Mouse (Mus musculus): ENCODE measurements around the gene Hnrnpdl. TPM values are rescaled to one million over a fixed set of nuclear protein-coding genes. Genes with fewer than 3 reads are reported as not detected.

Hnrnpdl gene
- total RNA-seq, 2 experiments from 2014 or later, result 63.2 to 70.9 TPM

DNA sequence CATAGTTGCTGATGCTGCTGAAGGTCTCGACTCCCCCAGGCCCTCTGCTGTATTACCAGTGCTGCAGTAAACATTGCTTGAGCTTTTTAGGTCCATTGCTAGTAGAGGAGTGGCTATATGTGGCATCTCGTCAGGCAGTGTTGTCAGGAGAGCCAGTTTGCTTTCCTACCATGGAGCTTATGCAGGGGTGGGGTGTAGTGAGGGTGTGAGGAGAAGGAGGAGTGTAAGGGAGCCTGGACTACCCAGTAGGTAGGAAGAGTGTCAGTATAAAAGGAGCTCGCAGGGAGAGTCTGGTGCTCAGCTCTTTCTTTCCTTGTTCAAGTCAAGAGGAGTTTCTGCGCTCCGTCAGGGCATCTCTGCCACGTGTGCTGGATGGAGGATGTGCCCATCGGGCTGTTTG, 13.3 kb upstream of the Hnrnpdl start:
- no peak for DNase-seq
- intact Hi-C loops (cut with DNase I), result no loop called here

- no peak for DNase-seq
- intact Hi-C loops (cut with DNase I), result no loop called here
Observed at GRCm38 (mm10) chr5:100049904-100050303, 10.4 kb upstream of the Hnrnpdl start.

GRCm38 (mm10) chr5:100047871-100048270, 8.4 kb upstream of the Hnrnpdl start:
- DNase-seq, result no peak
- intact Hi-C loops (cut with DNase I), result no loop called here

- no peak for DNase-seq
- intact Hi-C loops (cut with DNase I), result no loop called here
Observed at GRCm38 (mm10) chr5:100047143-100047640, 7.7 kb upstream of the Hnrnpdl start.

GRCm38 (mm10) chr5:100046096-100046495, 6.6 kb upstream of the Hnrnpdl start:
- no peak for DNase-seq
- intact Hi-C loops (cut with DNase I), result no loop called here

DNA sequence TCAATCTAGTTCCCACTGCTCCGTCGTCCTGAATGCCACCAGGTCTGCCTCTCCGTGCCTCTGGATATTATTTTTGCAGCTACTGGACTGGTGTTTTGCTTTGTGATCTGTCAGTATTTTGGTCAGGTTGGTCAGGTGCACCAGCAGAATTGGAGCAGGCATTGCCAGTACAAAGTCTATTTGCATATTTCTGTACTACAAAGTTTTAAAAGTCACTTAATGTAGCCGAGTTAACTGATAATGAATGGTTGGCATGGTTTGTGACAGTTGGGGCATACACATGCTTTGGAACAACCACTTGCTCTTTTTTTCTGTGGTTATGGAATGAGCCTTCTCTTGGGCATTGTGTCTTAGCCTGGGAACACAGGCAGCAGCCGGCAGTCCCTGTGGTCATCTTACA, 5.2 kb upstream of the Hnrnpdl start:
- intact Hi-C loops (cut with DNase I), result no loop called here

DNA sequence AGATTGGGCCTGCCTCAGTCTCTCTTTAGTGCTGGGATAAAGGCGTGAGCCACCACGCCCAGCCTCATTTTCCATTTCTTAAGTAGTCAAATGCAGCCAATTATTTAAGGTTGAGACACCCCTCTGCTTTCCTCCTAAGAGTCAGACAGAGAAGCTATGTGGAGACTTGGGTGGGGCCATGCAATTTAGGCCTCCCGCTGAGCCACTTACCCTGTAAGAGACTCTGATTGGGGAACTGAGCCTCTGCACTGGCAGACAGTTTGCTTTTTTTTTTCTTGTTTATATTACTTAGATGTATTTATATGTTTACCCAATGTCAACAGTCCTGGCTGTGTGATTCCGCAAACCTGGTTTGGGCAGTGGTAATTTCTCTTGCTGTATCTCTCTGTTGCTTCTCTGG, 4.6 kb upstream of the Hnrnpdl start:
- DNase-seq, result no peak
- intact Hi-C loops (cut with DNase I), result no loop called here

More for the DNA sequence above, 5.2 kb upstream of the Hnrnpdl start:
- DNase-seq, result no peak

DNA sequence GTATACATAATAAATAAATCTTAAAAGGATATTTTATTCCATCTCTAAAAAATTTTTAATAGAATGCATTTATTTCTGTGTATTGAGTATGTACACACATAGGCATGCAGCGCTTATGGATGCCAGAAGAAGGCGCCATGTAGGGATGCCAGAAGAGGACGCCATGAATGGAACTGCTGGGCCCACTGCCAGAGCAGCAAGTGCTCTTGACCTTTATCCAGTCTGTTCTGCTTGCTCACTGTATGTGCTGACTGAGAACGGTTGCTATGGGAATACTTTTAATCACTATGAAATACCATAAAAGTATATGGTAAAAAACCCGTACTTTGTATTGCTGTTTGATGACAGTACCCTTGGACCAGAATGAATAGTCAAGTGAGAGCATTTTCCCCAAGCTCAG, 3.9 kb upstream of the Hnrnpdl start:
- no peak for DNase-seq
- intact Hi-C loops (cut with DNase I), result no loop called here

DNA sequence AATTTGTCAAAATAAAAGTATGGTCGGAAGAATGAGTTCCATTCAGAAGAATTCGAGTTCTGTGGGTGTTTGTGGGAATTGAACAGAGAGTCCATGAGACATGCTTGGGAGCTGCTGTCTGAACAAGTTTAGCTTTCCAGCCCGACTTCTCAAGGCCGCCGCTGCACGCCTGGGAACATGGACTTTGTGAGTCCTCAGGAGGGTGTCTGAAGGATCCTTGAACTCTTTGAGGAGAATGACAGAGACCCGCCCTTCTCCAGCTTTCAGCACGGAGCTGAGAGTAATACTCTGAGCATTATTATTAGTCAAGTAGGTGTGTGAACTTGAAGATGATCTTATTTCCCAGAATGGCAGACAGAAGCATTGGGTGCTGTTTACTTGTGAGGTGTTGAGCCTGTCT, 3.0 kb upstream of the Hnrnpdl start:
- DNase-seq, result no peak
- intact Hi-C loops (cut with DNase I), result no loop called here

DNA sequence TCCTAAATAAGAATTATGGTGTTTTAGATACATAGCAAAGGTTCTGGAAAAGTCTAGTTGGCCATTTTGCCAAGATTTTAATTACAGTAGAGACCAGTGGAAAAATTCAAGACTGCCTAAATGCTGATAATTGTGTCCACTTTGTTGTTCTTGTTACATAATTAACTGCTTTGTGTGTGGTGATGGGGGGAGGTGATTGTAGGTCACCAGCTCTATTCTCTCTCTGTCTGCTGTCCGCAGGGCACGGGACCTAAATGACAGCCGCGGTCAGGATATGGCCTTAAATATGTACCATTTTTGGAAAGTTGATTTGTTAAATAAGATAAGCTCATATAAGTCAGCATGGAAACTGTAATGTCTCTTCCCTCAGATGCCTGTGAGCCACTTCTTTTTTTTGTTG, 1.8 kb upstream of the Hnrnpdl start:
- intact Hi-C loops (cut with DNase I), result no loop called here
- no peak for DNase-seq

DNA sequence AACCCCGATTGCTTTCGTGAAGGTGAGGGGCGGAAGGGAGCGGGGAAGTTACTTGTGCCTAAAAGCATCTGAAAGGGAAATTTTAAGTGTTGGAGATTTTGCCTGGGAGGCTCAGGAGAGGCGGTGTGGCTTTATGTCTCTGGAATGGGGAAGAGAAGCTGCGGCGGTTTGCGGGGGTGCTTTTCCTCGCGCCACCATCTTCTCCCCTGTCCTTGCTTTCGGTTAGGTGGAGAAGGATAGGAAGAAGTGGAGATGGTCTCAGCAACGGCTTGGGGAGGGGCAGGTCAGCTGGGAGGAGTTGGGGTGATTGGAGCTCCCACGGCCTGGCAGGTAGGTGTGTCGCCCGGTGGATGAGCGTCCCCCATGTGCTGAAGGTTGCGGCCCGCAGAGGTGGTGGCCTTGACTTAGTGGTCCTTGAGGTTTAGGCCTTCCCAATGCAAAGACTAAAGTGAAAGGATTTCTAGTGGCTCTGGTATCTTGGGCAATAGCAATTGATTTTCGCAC, 869 bp upstream of the Hnrnpdl start:
- DNase-seq, result no peak
- intact Hi-C loops (cut with DNase I), result no loop called here

DNA sequence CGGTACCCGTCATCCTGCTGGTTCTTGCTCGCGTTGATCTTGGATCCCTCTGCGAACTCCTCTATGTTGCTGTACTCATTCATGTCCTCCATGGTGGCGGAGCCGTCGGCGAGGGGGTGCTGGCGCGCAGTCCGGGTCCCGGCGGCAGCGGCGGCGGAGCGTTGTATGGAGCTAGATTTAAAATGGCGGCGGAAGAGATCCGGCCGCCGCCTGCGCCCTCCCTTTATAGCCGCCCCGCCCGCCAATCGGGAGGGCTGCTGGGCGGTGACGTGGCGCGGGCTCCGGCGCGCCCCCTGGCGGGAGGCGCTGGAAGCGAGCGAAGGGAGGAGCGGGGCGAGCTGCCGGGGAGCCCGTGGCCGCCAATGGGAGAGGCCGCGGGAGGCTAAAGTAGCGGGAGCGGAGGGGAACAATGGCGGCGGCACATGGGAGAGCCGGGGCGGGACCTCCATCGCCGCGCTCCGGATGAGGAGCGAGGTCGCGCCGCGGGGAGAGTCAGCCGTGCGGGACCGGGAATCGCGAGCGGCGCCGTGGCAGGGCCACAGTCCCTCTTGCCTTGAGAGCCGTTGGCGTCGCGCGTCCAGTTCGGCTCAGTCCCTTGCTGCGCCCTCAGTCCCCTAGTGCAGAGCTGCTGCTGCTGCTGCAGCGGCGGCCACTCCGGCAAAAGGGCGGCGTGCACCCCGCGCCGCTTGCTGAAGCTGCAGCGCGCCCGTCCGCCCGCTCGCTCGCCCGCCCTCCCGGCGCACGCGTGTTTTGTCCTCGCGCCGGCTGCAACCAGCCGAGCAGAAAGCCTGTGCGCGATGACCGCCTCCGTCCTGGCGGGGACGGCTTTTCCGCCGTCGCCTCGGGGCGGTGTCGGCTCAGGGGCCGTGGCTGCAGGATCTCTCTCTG, 506 bp downstream of the Hnrnpdl start:
- peak; percentile 96 to 98 for DNase-seq
- intact Hi-C loops (cut with DNase I), result loop anchor here (2.0 kb wide), 1 partner anchor 60 kb away; the partner anchor contains the start of genes 4930524J08Rik and Hnrnpd

GRCm38 (mm10) chr5:100037965-100038713, 1.3 kb downstream of the Hnrnpdl start:
- peak; percentile 82 to 91 for DNase-seq
- intact Hi-C loops (cut with DNase I), result loop anchor here (2.0 kb wide), 1 partner anchor 59 kb away; the partner anchor contains the start of genes 4930524J08Rik and Hnrnpd

- no peak for DNase-seq
- intact Hi-C loops (cut with DNase I), result no loop called here
Observed at GRCm38 (mm10) chr5:100036681-100037080, 2.8 kb downstream of the Hnrnpdl start.

DNA sequence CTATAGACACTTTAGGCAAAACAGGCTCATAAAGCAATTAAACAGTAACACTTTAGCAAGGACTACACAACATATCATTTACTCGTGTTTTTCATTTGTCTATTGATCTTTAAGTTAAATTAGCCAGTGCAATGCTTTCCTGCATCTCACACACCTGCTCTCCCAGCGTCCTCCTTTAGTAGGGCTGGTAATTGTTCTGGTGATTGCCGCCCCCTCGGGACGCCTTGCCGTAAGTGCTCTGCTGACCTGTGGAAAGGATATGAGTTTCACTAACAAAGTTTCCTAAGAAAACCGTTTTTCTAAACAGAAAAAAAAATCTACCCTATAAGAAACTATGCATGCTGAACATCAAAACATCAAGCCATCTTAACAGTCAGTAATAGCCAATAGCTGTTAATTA, 3.5 kb downstream of the Hnrnpdl start:
- intact Hi-C loops (cut with DNase I), result no loop called here
- DNase-seq, result no peak

GRCm38 (mm10) chr5:100032646-100033045, 6.8 kb downstream of the Hnrnpdl start:
- DNase-seq, result no peak
- intact Hi-C loops (cut with DNase I), result no loop called here

- no peak for DNase-seq
- intact Hi-C loops (cut with DNase I), result no loop called here
Observed at GRCm38 (mm10) chr5:100032107-100032506, 7.4 kb downstream of the Hnrnpdl start.

DNA sequence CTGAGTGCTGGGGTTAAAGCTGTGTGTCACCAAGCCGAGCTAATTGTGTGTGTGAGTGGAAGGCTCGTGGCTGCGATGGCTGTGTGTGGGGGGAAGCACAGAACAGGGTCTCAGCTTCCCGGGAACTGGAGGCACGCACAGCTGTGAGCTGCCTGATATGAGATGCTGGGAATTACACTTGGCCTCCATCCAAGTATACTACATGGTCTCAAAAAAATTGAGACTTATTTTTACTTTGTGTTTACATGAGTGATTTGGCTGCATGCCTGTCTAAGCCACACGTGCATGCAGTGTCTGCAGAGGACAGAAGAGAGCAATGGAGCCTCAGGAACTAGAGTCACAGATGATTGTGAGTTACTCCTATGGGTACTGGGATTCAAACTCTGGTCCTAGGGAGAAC, 9.4 kb downstream of the Hnrnpdl start:
- intact Hi-C loops (cut with DNase I), result no loop called here
- no peak for DNase-seq

DNA sequence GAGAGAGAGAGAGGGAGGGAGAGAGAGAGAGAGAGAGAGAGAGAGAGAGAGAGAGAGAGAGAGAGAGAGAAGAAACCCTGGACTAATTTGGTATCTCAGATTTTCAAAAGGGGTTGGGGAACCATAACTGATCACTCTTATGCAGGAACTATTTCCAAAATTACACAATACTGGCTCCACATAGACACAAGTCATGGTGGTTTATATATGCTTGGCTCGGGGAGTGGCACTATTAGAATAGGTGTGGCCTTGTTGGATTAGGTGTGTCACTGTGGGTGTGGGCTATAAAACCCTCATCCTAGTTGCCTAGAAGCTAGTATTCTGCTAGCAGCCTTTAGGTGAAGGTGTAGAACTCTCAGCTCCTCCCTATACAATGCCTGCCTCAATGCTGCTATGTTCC, 14.6 kb downstream of the Hnrnpdl start:
- DNase-seq, result no peak
- intact Hi-C loops (cut with DNase I), result no loop called here

- intact Hi-C loops (cut with DNase I), result no loop called here
- no peak for DNase-seq
Observed at GRCm38 (mm10) chr5:100024403-100024802, 15.1 kb downstream of the Hnrnpdl start.

DNA sequence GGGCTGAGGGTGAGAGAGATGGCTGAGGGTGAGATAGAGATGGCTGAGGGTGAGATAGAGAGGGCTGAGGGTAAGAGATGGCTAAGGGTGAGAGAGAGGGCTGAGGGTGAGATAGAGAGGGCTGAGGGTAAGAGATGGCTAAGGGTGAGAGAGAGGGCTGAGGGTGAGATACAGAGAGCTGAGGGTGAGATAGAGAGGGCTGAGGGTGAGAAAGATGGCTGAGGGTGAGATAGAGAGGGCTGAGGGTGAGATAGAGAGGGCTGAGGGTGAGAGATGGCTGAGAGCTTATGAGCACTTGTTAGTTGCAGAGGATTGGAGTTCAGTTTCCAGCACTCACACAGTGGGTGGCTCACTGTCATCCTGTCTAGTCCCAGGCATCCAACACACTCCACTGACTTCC, 19.4 kb downstream of the Hnrnpdl start:
- intact Hi-C loops (cut with DNase I), result no loop called here
- no peak for DNase-seq
